Mouse (Mus musculus) gastrocnemius, adult 2 months (tissue): ENCODE results near the gene Ercc6. TPM values are rescaled to one million over a fixed set of nuclear protein-coding genes. Genes with fewer than 3 reads are reported as not detected.

Source experiments
- DNase-seq: peaks from one replicate; pipeline ENCODE4 v3.0.0; 2022
- H3K27ac ChIP-seq: fragments of 200-600 bp; 2 replicates; pipeline ENCODE4 v1.8.1; 2022; ENCODE audit warnings: mild to moderate bottlenecking
- H3K4me3 ChIP-seq: fragments of 200-600 bp; 2 replicates; pipeline ENCODE4 v1.8.1; 2022; ENCODE audit warnings: mild to moderate bottlenecking, moderate library complexity
- CTCF ChIP-seq: fragments of 200-600 bp; IDR thresholded peaks from 2 replicates; pipeline ENCODE4 v1.8.1; 2022; ENCODE audit warnings: antibody characterized with exemption, mild to moderate bottlenecking, moderate library complexity
- intact Hi-C: fragments of 180-260 bp; cut with DNase I; formaldehyde crosslinking; loops from one replicate; pipeline ENCODE4 v1.15.1; 2025
- total RNA-seq, 2 experiments: library from RNA; stranded (reverse); gene quantifications; 2 replicates each; pipeline ENCODE4 v1.2.3; 2021

Ercc6 gene
- total RNA-seq, 2 experiments from 2014 or later, result 4.4 to 4.5 TPM

- peak; percentile 5; the same call in 1 of the 2 replicates for TF ChIP-seq CTCF
- Histone ChIP-seq H3K27ac (peak overlapping the region; percentile 20; the same call in 1 of the 2 replicates), H3K4me3 (no peak overlapping the region)
- DNase-seq, result no peak
- intact Hi-C loops, result no loop called here
Measured at GRCm38 (mm10) chr14:32525996-32526705, 12.8 kb downstream of the Ercc6 start.

DNA sequence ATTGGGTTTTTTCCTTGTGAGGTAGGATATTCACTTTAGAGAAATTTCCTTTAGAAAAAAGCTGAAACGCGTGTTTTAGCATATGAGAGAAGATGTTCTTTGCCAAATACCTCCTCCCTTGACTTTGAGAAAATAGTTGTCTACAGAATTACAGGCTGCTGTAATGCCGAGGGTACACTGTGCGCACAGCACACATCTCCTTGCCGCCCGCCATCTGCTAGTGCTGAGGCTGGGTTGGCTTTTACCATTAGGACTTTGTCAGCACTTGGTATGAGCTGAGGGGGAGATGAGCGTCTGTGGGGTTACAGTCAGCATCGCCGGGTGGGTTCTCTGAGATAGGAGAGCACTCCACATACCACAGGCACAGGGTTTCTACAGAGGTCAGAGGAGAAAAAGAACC is 13.9 kb downstream of the Ercc6 start:
- intact Hi-C loops, result no loop called here
- no peak for TF ChIP-seq CTCF
- no peak overlapping the region for H3K4me3 ChIP-seq
- H3K27ac ChIP-seq, result no peak overlapping the region
- DNase-seq, result no peak

DNA sequence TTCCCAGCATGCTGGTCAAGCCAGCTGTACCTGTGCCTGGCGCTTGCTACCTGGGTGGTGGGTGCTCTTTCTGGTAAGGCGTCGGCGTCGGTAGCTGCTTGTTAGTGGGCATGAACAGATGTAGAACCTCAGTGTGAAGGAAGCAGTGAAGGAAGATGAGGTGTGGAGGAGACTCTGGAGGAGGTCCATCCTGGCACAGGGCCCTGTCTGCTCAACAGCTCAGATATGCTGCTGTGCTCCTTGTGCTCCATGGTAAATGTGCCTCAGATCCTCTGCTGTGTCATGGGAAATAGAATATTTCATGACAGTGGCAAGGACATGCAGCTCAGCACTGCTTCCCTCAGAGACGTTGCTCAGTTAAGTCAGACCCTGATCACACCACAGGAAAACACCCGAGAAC is 15.7 kb downstream of the Ercc6 start:
- intact Hi-C loops, result no loop called here

DNA sequence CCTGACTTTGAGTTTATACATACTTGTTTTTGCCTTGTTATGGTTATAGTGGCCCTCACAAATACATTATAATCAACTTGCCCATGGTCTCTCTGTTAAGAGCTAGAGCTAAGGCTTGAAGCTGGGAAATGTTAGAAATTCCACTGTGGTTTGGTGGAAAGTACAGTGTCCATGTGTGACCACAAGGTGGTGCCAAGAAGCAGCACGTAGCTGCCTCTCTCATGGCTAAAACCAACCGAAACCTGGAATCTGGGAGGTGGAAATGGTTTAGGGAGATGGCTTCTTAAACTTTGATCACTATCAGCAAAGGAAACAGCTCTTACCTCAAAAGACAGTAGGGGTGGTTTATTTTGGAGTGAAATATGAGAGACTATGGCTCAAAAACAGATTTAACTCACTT is 17.6 kb downstream of the Ercc6 start:
- no peak overlapping the region for H3K4me3 ChIP-seq
- peak; percentile 83 for TF ChIP-seq CTCF
- peak; percentile 52 for DNase-seq

More for the DNA sequence above, 15.7 kb downstream of the Ercc6 start:
- Histone ChIP-seq H3K4me3 (no peak overlapping the region), H3K27ac (no peak overlapping the region)
- no peak for TF ChIP-seq CTCF
- DNase-seq, result peak; percentile 39

DNA sequence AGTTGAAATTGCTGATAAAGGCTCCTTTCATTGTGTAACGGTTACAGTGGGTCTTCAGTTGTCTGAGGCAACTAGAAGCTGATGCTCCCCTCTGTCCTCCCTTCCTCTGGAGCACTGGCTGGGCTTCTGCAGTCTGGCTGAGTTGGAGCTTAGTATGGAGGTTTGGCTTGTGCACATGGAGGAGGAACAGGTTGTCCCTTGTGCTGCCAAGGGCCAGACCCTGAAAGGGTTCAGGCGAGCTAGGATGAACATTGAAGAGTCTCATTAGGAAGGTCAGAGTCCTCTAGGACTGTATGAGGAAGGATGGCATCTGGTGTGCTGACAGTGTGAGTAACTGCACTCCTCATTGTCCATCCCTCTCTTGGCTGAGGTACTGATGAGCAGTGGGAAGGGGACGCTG is 18.1 kb downstream of the Ercc6 start:
- H3K4me3 ChIP-seq, result no peak overlapping the region

More for the DNA sequence above, 17.6 kb downstream of the Ercc6 start:
- H3K27ac ChIP-seq, result peak overlapping the region; percentile 89; the same call in 1 of the 2 replicates
- intact Hi-C loops, result loop anchor here (1.0 to 10.0 kb wide), 2 partner anchors 56 to 174 kb away; no protein-coding TSS in a partner anchor

DNA sequence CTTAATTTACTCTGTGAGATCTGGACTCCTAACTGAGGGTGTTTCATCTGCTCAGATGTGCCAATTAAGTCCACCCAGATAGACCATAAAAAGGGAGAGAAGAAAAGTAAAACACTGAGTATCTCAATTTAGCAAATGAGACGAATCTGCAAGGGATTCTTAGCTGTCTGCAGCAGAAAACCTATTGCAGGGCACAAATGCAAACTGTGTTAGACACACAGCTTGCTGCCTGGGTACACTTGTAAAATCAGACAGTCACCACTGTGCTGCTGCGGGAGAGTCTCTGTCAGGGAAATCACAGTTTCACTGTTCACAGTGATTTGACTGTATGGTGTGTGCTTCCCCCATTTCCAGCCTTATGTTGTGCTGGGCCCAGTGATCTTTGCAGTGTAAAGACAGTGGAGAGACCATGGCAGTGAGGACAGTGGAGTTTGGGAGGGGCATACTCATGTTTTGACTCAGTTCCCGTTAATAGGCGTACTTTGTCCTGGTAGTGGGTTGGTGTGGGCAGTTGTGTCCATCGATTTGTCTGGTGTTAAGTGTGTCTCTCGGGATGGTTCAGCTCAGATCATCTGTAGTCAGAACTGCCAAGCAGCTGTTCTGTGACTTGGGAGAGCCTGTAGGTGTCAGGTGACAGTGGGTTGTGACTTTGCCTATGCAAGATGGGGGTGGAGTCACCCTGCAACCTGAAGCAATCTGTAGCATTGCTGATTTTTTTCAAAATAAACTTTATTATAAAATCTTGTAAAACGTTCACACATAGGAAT is 19.2 kb downstream of the Ercc6 start:
- DNase-seq, result peak; percentile 74
- no peak for TF ChIP-seq CTCF
- intact Hi-C loops, result loop anchor here (10.0 kb wide), 1 partner anchor 172 kb away; no protein-coding TSS in a partner anchor
- no peak overlapping the region for H3K4me3 ChIP-seq
- H3K27ac ChIP-seq, result peak overlapping the region; percentile 89

More for the DNA sequence above, 18.1 kb downstream of the Ercc6 start:
- peak overlapping the region; percentile 89; the same call in 1 of the 2 replicates for H3K27ac ChIP-seq
- no peak for TF ChIP-seq CTCF
- intact Hi-C loops, result loop anchor here (1.0 to 10.0 kb wide), 2 partner anchors 56 to 173 kb away; no protein-coding TSS in a partner anchor
- DNase-seq, result no peak

GRCm38 (mm10) chr14:32533148-32533520 is 19.8 kb downstream of the Ercc6 start:
- H3K4me3 ChIP-seq, result no peak overlapping the region
- intact Hi-C loops, result loop anchor here (10.0 kb wide), 1 partner anchor 172 kb away; no protein-coding TSS in a partner anchor
- DNase-seq, result peak; percentile 63
- H3K27ac ChIP-seq, result peak overlapping the region; percentile 89
- TF ChIP-seq CTCF, result no peak

DNA sequence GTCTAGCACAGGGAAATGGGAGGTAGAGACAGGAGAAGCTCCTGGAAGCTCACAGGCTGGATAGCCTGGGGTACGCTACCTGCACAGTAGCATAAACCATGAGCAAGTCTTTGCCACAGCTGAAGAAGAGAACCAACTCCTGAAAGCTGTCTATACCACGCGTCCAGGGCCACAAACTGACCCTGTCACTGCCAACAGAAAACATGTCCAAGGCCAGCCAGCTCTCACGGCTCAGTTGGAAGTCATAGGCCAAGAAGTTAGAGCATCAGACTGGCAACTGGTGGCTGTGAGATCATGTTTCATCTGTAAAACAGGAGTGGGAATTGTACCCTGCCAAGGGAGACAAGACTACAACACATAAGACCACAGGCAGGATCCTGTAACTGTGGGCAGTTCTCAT is 20.3 kb downstream of the Ercc6 start:
- TF ChIP-seq CTCF, result no peak
- intact Hi-C loops, result loop anchor here (10.0 kb wide), 1 partner anchor 171 kb away; no protein-coding TSS in a partner anchor
- DNase-seq, result peak; percentile 66
- Histone ChIP-seq H3K27ac (peak overlapping the region; percentile 89), H3K4me3 (no peak overlapping the region)

GRCm38 (mm10) chr14:32534137-32534536 is 20.8 kb downstream of the Ercc6 start:
- H3K4me3 ChIP-seq, result no peak overlapping the region
- peak; percentile 28 for DNase-seq
- TF ChIP-seq CTCF, result peak; percentile 83
- H3K27ac ChIP-seq, result peak overlapping the region; percentile 89
- intact Hi-C loops, result loop anchor here (10.0 kb wide), 1 partner anchor 171 kb away; no protein-coding TSS in a partner anchor

- no peak for TF ChIP-seq CTCF
- no peak for DNase-seq
- intact Hi-C loops, result loop anchor here (10.0 kb wide), 1 partner anchor 168 kb away; no protein-coding TSS in a partner anchor
- H3K27ac ChIP-seq, result no peak overlapping the region
- H3K4me3 ChIP-seq, result no peak overlapping the region
Measured at GRCm38 (mm10) chr14:32536763-32537162, 23.4 kb downstream of the Ercc6 start.

- no peak for TF ChIP-seq CTCF
- Histone ChIP-seq H3K4me3 (no peak overlapping the region), H3K27ac (no peak overlapping the region)
- DNase-seq, result no peak
- intact Hi-C loops, result loop anchor here (10.0 kb wide), 1 partner anchor 167 kb away; no protein-coding TSS in a partner anchor
Measured at GRCm38 (mm10) chr14:32538115-32538514, 24.8 kb downstream of the Ercc6 start.

- no peak for TF ChIP-seq CTCF
- intact Hi-C loops, result no loop called here
Measured at GRCm38 (mm10) chr14:32543075-32543474, 29.8 kb downstream of the Ercc6 start.

DNA sequence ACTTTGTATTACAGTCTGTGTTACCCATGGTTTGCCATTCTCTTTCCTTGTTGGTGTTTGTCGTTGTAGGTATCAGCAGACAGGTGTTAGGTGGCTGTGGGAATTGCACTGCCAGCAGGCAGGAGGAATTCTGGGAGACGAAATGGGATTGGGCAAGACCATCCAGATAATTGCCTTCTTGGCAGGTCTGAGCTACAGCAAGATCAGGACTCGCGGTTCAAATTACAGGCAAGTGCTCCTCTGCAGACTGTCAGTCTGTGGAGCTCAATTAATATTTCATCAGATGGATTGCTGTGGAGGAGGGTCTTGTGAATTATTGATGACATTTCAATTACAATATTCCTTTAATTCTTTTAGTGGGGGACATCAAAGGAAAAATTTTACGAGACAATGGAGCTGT is 33.4 kb downstream of the Ercc6 start:
- peak overlapping the region; percentile 74 for H3K27ac ChIP-seq
- intact Hi-C loops, result no loop called here
- H3K4me3 ChIP-seq, result no peak overlapping the region
- no peak for TF ChIP-seq CTCF
- DNase-seq, result peak; percentile 50

More at GRCm38 (mm10) chr14:32543075-32543474, 29.8 kb downstream of the Ercc6 start:
- Histone ChIP-seq H3K4me3 (no peak overlapping the region), H3K27ac (no peak overlapping the region)
- DNase-seq, result no peak
